29 mouse cellular contexts compared by ENCODE assay signal in genomic region chr17:59397404-59397803, GRCm38 (mm10).
"Had no signal": no experiment of that assay in that cellular context is flagged by ENCODE, and none has a peak within 500 bp of the region (broad histone marks: within the 10 kb centered on the region; RNA-seq: fewer than 3 reads in every experiment).

No protein-coding gene starts in this region.

- H3K27ac ChIP-seq: heart, embryonic 13.5 days; heart, embryonic 15.5 days; hindbrain, embryonic 10.5 days; hindbrain, embryonic 12.5 days; hindbrain, embryonic 13.5 days; hindbrain, embryonic 14.5 days; hindbrain, embryonic 15.5 days; hindbrain, postnatal 0 days; intestine, embryonic 15.5 days; kidney, embryonic 15.5 days; kidney, postnatal 0 days; layer of hippocampus, adult 2 months; left cerebral cortex, adult 2 months had no signal

- H3K4me3 ChIP-seq: heart, embryonic 12.5 days; heart, embryonic 13.5 days; heart, embryonic 15.5 days; hindbrain, embryonic 10.5 days; hindbrain, embryonic 12.5 days; hindbrain, embryonic 13.5 days; hindbrain, embryonic 15.5 days; intestine, embryonic 15.5 days; kidney, embryonic 15.5 days; layer of hippocampus, adult 2 months; left cerebral cortex, adult 2 months had no signal

- H3K4me1 ChIP-seq: heart, embryonic 12.5 days; heart, embryonic 13.5 days; heart, embryonic 15.5 days; hindbrain, embryonic 10.5 days; hindbrain, embryonic 12.5 days; hindbrain, embryonic 13.5 days; hindbrain, embryonic 15.5 days; intestine, embryonic 15.5 days; kidney, embryonic 15.5 days had no signal

- H3K27me3 ChIP-seq: heart, embryonic 12.5 days; heart, embryonic 13.5 days; heart, embryonic 15.5 days; hindbrain, embryonic 12.5 days; hindbrain, embryonic 13.5 days; hindbrain, embryonic 15.5 days; intestine, embryonic 15.5 days; kidney, embryonic 15.5 days had no signal

- H3K9me3 ChIP-seq: heart, embryonic 12.5 days; heart, embryonic 13.5 days; heart, embryonic 15.5 days; hindbrain, embryonic 10.5 days; hindbrain, embryonic 12.5 days; hindbrain, embryonic 13.5 days; hindbrain, embryonic 15.5 days; intestine, embryonic 15.5 days; kidney, embryonic 15.5 days had no signal

- H3K9ac ChIP-seq: heart, embryonic 12.5 days; heart, embryonic 13.5 days; heart, embryonic 15.5 days; hindbrain, embryonic 12.5 days; hindbrain, embryonic 13.5 days; hindbrain, embryonic 14.5 days; hindbrain, embryonic 15.5 days; intestine, embryonic 15.5 days; kidney, embryonic 15.5 days had no signal

- H3K36me3 ChIP-seq: heart, embryonic 12.5 days; heart, embryonic 13.5 days; heart, embryonic 15.5 days; hindbrain, embryonic 10.5 days; hindbrain, embryonic 12.5 days; hindbrain, embryonic 13.5 days; hindbrain, embryonic 15.5 days; intestine, embryonic 15.5 days; kidney, embryonic 15.5 days had no signal

- DNase-seq: heart, postnatal 10 days; heart, postnatal 36 days; heart, postnatal 4 days; kidney, adult 11 months; kidney, adult 18-20 months; kidney, adult 2 months; kidney, adult 8-10 months; kidney, adult 9 months; kidney, postnatal 10 days; kidney, postnatal 14 days; kidney, postnatal 25 days; kidney, postnatal 36 days; kidney, postnatal 4 days; layer of hippocampus, adult 9-11 months; layer of hippocampus, postnatal 36 days had no signal
